Mouse (Mus musculus) thymus, postnatal 14 days (tissue): ENCODE results near the gene Kti12.

Source experiments
- DNase-seq: peaks from one replicate; pipeline ENCODE4 v3.0.0; 2021

Kti12 gene

DNA sequence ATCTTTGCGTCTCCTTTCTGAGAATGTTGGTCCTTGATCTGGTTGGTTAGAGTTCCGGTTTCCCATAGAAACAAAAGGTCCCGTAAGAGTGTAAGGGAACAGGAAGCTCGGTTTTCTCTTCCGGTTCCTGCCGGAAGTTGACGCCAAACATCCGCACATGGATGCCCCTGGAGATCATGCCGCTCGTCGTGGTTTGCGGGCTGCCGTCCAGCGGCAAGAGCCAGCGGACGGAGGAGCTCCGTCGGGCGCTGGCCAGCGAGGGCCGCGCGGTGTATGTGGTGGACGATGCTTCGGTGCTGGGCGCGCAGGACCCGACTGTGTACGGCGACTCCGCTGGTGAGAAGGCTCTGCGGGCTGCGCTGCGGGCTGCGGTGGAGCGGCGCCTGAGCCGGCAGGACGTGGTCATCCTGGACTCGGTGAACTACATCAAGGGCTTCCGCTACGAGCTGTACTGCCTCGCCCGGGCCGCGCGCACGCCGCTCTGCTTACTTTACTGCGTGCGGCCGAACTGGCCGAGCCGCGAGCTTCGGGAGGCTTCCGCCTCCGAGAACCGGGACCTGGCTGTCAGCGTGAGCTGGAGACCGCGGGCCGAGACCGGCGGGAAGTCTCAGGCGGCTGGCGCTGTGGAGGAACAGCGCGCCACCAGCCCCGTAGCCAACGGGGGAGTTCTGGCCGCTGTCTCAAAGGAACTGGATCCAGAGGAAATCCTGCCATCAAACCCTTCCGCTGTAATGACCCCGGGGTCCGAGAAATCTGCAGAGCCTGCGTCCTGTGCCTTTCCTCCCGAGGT is at the start of gene Kti12:
Gene Kti12 (plus strand): TSS at position 71 of the 790 bp plus-strand sequence.
- DNase-seq, result peak; percentile 77

DNA sequence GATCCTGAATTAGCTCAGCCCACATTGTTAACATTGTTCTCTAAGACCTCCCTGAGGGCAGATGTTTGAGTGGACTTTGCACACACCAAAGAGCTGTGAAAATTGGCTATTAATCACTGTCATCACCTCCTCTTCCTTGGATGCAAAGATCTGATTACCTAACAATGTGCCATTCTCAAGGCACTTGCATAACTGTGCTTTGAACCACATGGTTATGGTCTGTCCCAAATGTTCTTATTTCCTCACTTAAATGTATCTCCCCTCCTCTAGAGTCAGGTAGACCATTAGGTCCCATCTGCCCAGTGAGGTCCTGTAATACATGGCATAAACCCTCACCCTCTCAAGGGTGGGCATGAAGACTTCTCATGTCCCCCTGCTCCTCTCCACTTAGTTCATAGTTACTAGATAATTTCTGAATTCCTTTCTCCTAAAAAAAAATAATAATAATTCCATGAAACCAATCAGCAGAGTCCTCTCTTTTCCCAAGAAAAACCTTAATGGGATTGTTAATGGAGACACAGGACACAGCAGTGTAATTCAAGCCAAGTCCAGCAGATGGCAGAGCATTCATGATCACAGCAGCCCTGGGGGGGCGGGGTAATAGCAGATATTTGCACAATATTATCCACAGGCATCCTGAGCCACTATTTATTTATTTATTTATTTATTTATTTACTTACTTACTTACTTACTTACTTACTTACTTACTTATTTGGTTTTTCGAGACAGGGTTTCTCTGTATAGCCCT is 49.3 kb upstream of the Kti12 start:
- peak; percentile 54 for DNase-seq

DNA sequence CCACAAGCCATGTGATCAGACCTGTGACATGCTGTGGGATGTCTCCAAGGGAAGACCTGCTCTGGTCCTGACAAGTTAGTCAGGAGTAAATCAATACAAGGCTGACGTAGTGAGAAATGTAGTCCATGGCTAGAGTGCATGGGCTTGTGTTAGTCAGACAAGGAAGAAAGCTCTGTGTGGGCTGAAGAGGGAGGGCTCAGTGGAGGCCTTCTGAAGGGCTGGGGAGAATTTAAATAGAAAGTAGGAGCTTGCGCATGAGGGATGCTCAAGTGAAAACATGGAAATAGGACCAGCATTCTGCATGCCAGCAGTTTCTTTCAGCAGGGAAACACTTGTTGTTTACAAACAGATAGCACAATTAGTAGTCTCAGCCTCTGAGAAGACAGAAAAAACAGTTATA is 44.0 kb upstream of the Kti12 start:
- no peak for DNase-seq

DNA sequence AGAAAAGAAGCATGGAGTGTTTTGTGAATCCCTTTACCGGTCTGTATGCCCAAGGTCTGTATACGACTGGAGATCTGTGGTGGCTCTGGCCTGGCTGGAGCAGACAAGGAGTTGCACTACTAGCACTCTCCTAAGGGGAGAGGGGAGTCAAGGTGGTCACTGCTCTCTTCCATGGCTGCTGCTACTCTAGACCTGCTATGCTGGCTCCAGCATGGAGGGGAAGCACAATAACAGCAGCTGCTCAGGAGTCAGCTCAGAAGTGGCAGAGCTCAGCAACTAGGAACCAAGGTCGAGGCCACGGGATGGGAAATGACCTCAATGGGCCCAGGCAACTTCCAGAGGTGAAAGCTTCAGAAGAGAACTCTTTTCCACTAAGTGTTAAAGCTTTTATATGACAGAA is 36.4 kb upstream of the Kti12 start:
- DNase-seq, result no peak

DNA sequence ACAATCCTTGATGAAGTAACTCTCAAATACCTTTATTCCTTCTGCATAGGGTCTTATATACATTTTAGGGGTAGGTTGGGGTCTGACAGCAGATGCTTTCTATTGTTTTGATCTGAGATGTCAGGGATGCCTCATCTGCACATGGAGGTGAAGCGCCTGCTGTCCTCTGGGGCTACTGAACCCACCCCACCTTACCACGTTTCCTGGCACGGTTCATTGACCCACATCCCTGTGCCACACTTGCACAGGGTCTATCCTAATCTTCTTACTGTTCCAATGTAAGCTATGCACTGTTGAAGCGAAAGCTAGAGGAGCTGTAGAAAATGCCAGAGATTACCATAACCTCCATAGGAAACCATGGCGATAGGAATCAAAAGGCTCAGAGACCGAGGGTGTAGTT is 36.0 kb upstream of the Kti12 start:
- DNase-seq, result no peak

DNA sequence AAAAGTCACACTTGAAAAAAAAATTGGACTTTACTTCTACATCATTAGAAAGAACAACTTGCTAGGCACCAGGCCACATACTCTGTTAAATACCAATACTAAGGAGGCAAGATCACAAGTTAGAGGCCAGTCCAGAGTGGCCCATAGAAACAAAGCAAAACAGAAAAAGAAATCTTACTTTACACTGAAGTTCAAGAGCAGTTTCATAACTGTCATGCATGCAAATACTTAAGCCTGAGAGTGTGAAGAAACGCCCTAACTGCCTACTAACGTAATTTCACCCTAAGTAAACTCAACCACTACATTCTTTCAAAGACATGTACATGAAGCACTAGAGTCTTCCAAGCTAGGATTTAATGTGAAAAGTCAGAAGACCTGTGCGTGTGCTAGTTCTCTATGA is 21.9 kb upstream of the Kti12 start:
- DNase-seq, result no peak

DNA sequence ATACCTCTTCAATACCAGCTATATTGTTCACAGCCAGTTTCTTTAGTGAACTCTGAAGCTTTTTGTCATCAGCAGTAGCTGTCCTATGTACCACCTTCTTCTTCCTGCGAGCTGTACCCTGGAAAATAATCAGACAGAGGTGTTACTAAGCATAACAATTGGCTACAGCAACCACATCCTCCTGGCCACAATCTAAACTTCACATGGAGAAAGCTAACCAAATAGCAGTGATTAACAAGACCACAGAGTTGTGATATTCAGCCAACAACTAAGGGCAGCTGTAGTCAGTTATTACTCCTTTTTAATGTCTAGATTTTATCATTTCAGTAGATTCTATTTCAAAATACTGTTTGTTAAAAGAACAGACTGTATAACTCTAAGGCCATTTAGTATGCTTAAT is 21.5 kb upstream of the Kti12 start:
- DNase-seq, result no peak

DNA sequence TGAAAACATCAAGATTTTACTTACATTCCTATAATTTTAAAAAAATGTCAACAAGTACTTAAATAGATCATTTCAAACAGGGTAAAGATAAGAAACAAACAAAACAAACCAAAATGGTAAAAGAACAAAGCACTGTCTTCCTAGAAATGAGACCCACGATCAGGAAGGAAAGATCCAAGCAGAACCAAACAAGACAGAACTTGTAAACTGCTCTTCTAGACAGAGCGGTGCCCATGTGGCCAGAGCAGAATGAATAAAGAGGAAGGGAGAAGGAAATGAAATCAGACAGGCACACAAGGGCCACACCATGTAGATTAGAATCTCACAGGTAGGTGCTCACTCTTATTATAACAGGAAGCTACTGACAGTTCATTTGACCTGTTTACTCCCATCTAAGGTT is 20.9 kb upstream of the Kti12 start:
- DNase-seq, result no peak

DNA sequence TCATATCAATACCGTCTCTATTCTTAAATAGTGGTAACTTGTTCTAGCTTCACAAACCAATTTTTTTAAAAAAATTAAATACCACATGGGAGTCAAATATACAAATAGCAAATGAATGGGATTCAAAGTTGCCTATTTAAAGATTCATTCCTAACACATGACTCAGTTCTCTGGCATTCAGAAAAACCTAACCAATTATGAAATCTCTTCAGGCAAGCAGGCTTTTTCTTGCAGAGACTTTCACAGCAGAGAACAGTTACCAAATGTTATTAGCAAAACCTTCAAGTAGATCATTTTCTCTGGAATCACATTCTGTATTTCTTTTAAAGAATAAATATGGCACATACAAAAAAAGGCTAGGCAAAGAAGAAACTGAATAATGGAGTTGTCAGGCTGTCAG is 16.9 kb upstream of the Kti12 start:
- no peak for DNase-seq

DNA sequence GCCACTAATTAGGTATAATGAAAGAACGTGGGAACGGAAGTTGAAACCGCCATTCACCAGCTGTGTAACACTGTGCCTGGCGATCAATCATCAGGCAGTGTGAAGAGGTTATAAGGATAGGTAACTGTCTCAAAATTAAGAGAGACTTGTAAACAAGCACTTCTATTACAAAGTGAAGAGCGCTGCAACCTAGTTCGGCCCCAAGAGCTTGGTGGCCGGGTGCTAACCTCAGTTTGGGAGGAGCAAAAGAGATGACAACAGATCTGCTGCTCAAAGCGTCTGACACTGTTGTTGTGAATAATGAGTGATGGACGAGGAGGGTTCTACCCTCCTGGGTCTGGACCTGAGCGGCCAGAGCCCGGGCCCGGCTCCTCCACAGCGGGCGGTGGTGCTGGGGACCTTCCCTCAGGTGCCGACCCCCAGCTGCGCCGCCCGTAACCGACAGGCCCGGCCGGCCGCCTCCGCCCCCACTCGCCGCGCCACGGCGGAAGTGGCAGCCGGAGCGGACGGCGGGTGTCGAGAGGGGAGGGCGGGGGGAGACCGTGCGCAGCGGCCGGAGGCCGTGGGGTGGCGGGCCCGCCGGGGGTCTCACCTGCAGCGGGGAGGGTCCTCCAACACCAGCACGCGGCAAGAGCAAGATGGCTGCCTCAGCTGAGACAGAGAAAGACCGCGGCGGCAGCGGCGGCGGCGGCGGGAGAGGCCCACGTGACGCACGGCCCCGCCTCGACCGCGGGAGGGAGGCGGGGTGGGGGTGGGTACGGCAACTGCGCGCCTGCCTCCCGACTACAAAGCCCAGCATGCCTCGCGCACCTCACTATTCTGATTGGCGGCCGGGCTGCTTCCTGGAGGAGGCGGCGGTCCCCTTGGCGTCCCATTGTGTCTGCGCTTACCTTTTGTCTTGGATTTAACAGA is 14.4 kb upstream of the Kti12 start, which contains the start of gene Btf3l4:
Gene Btf3l4 (minus strand): TSS at position 699 of the 912 bp plus-strand sequence.
- peak; percentile 92 for DNase-seq

DNA sequence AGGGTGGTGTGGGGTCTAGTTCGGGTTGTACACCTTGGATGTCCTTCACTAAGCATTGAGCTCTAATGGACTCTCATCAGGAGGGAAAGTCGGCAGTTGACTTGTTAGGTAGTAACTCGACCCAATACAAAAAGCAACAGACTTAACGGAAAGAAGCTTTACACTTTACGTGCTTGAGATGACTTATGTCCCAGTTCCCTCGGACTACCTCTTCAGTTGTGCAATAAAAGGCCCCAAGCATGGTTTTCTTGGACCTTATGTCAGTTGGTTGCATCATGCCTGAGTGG is 13.8 kb upstream of the Kti12 start:
- DNase-seq, result no peak

DNA sequence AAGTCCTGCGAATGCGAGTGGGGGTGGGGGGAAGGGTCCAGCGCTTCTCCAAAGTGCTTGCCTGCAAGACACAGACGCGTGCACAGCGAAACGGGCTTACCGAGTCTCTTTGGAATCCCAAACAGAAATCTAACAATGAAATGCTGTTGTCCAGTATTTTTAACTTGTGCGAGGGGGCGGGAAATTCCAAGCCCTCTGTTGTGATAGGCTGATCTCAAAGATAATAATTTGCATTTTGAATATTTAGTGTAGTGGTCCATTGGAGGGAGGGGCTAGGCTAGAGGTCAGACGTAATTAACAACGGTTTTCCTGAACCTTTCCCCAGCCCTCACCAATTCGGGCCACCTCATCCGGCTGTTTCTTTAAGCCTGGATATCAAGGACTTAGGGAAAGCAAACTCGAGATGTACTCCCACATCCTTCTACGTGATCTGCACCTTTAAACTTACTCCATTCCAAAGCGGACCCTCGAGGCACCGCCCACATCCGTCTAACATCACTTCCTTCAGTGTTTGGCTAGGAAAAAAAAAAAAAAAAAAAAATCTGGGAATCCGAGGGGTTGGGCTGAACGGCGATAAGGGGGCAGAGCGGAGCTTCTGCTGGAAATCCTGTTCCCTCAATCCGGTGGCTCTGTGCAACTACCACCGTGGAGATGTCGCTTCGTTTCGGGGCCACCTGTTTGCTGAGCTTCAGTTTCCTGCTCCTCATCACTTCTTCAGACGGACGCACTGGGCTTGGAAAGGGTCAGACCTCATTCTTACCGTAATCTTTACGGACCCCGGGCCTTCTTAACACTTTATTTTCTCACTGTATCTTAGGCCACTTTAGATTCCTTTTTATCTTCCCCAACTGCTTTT is 13.2 kb upstream of the Kti12 start, which contains the start of gene Txndc12:
Gene Txndc12 (plus strand): TSS at position 487 of the 856 bp plus-strand sequence.
- DNase-seq, result peak; percentile 82

DNA sequence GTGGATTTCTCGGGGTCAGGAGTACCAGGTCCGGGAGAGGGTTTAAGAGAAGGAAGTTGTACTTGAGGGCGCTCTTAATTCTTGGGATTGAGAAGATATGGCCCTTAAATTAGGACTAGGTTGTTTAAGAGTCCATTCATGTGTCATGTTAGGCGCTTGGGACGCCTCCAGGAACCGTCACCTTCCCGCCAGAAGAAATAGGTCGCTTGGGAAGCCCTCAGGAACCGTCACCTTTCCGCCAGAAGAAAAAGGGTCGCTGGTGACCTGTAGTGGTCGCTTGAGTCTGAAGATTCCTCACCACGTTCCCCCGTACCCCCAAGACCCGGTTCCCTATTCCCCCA is 12.6 kb upstream of the Kti12 start:
- DNase-seq, result peak; percentile 30

DNA sequence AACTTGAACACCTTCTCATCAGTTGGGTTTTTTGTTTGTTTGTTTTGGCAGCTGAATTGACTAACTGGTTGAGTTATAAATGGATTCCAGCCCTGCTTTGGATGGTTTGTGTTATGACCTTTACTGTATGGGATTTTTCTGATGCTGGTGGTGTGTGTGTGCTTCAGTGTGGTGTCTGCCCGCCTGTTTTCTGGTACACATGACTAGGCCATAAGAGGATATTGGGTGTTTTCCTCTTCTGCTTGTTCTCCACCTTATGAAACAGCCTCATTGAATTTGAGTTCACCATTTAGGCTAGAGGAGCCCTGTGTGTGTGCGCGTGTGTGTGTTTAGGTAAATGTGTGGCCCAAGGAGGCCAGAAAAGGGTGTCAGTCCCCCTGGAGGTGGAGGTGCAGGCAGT is 12.1 kb upstream of the Kti12 start:
- peak; percentile 11 for DNase-seq

DNA sequence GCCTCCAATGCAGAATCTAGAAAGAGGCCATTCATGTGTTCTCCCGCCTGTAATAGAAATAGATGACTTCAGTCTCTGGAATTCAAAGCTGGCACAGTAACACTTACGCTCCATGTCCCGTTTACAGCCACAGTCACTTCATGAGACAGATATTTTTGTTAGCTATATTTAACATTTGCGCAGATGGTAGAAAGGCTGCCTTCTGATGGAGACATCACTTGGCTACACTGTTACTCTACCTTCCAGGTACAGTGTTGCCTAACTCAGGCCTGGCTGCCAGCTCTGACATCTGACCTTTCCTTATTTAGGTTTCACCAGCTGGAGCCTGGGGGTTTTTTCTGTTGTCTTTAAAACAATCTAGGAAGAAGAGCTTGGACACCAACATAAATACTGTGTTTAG is 9.6 kb upstream of the Kti12 start:
- no peak for DNase-seq

DNA sequence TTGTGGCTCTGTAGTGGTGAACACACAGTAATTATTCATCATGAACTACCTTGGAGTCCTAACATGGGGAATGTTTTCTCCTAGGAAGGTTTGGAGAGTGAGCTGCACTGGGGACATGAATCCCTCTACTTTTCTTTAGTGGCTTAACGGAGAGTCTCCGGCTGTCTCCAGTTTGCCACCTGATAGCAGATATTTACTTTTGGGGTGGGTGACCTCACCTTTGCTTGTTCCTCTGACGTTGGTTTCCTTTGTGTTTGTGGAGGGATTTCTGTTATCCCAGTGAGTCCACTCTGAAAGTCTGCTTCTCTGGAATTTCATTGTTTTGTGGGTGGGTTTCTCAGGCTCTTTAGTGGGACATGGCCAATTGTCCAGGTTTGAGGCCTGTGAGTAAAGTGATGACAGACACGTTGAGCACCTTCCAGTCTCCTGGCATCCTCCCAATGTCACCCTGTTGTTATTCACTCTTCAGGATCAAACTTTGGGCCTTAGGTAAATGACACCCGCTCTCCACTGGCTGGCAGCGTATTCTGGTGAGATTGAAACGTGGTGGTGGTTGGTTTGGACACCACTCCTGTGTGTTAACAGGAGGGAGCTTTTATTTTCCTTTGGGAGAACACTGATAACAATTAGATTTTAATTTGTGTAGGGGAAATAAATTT is 5.5 kb upstream of the Kti12 start:
- no peak for DNase-seq

DNA sequence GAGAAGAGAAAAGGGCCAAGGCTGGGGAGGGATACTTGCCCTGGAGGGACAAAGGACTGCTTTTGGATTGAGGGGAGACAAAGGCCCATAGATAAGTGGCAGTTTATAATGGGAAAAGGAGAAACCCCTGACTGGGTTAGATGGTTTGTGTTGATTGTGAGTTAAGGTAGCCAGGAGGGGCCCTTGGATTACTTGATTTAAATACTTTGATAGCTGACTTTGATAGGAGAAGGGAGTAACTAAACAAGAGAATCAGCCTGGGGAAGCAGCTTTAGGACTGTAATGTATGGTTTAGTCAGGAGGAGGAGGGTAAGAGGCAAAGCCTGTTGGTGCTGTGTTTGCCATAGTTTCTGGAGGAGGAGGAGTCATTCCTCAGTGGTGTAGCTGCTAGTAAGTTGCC is 4.2 kb upstream of the Kti12 start:
- DNase-seq, result no peak

DNA sequence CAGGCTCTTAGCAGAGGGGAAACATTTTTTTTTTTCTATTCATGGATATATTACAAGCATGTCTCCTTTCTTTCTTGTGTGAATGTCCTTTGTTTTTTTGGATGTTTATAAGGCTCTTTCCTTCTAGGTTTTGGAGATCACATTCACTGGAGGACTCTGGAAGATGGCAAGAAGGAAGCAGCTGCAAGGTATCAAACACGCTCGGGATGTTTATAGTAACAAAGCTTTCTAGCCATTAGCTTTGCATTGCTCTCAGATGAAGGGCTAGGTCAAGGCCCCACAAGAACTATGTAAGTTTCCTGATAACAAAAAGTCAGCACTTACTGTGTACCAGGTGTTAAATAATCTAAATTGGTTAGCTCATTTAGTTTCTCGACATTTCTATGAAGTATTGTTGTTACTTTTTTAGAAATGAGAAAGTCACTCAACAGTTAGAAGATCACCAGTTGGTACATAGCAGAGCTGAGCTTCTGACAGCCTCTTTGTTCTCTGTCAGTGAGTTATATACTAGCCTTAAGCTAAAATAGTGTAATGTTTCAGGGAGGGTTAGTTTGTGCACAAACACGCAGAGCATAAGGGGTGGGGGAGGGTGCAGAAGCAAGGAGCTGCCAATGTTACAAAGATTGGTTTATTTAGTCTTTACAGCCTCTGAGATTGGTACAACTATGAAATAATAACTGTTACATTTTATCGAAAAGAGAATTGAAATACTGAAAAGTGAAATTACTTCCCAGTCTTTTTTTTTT is 1.6 kb upstream of the Kti12 start:
- no peak for DNase-seq

DNA sequence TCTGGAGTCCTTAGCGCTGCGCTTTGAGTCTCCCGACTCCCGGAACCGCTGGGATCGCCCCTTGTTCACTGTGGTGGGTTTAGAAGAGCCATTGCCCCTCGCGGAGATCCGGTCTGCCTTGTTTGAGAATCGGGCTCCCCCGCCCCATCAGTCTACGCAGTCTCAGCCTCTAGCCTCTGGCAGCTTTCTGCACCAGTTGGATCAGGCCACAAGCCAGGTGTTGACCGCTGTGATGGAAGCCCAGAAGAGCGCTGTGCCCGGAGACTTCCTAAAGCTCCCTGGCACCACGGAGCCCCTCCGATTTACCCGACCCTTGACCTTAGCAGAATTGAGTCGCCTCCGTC is 892 bp downstream of the Kti12 start, which contains the start of gene A730015C16Rik:
Gene A730015C16Rik (minus strand): TSS at position 115 of the 344 bp plus-strand sequence.
- DNase-seq, result no peak

DNA sequence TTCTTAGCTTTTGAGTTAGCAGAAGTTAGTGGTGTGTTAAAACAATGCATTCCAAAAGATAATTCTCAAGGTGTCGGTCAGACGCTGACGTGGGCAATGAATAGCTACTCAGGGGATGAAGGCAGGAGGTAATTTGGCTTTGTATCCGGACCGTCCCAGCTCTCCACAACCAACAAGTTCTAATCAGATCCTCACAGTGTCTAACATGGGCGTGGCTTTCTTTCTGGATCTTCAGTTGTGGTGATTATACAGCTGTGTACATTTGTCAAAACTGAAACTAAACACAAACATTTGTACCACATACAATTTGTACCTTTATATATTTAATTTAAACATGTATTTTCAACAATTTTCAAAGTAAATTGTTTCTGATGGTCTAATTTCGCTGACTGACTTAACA is 19.2 kb downstream of the Kti12 start:
- no peak for DNase-seq

DNA sequence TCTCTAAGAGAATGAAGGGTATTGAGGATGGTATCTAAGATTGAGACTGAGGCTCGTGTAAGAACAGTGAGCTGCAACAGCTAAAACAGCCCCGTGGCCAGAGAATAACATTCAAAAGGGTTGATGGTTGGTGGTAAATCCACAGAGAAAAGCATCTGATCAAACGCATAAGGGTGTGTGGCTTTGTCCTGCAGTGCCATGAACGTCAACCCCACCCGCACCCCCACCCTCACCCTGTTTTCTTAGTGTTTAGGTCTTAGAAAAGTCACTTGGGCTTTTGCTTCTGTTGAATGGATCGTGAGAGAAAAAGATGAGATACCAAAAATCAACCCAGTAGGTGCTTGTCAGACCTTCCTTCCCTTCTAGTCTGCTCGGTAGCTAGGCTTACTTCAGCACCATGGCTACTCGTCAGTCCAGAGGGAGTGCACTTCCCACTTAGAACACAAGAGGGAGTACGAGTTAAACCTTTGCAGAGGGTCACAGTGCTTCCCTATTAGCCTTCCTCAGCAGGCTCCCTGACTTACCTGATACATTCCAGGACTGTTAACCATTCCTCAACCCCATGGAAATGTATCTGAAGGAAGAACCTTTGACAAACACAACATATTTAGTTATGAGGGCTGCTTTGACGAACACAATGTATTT is 22.3 kb downstream of the Kti12 start:
- peak; percentile 78 for DNase-seq
